Mouse (Mus musculus) left cerebral cortex, postnatal 10 days (tissue): ENCODE measurements at regions not wholly inside any gene's neighbourhood (a gene's known extent, or its start where the extent isn't known, plus 50 kb on each side); places are given as distances from the start of the nearest gene placed in this dataset.

Experiments used
- DNase-seq, 2 experiments: peaks; one replicate each; pipeline ENCODE4 v3.0.0; 2021 to 2022; ENCODE audit warnings: low spot score in 2 of 2, mixed read lengths in 1 of 2; ENCODE audit errors: extremely low spot score in 1 of 2
- intact Hi-C: fragments of 180-260 bp; cut with DNase I; formaldehyde crosslinking; loops from one replicate; pipeline ENCODE4 v1.15.1; 2025

GRCm38 (mm10) chr11:44012314-44012713 is 111.3 kb upstream of the Adra1b start:
- intact Hi-C loops, result no loop called here
- DNase-seq, result no peak

DNA sequence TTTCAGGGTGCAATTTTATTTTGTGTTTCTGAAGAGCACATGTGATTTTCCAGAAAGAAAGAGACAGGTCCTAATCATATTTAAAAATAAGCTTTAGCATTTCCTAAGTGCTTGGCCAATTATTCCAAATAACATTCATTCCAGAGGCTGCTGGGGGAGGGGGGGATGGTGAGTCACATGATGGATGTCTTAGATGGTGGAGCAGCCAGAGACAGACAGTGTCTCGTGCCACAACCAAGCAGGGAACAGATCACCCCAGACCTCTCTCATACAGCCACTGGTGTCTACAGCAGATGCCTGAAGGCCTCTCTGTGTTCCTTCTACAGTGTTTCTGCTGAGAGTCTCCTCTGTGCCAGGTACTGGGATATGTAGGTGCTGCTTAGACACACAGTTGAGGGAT is 112.8 kb upstream of the Adra1b start:
- intact Hi-C loops, result no loop called here
- DNase-seq, result no peak

DNA sequence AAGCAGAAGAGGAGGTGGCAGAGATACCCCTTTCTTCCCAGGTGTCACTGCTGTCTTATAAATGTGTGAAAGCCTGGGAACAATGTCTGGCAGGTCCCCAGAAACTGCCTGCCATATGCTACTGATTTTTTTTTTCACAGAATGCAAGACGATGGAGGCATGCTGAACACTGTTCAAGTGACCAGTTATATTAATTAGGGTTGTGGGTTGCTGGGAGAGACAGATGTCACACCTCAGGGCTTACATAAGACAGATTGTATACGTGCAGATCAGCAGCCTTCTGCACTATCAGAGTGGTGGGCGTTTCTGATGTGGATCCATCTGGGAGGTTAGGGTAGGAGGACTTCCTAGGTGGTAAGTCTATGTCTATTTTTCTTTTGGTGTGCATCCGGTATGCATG is 120.6 kb upstream of the Adra1b start:
- intact Hi-C loops, result no loop called here
- no peak for DNase-seq

GRCm38 (mm10) chr11:44027046-44027445 is 126.0 kb upstream of the Adra1b start:
- DNase-seq, result no peak
- intact Hi-C loops, result no loop called here

DNA sequence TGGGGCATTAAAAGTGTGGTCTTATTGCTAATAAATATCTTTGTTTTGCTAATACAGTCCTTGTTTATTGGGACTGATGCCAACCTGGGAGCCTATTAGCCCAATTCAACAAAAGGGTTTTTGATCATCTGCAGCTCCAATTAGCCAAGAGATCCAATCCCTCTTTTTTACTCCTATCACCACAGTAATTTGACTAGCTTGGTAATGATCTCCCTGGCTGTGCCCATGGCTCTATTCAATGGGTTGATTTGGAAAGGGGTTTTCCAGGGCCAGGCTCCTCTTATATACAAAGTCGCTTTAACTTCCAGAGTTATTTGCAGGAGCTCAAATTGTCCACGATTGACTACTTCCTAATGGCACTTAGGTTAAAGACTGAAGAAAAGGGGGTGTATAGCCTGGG is 145.1 kb upstream of the Adra1b start:
- DNase-seq, result no peak
- intact Hi-C loops, result no loop called here

- intact Hi-C loops, result no loop called here
- DNase-seq, result no peak
These were observed 148.4 kb upstream of the Adra1b start for GRCm38 (mm10) chr11:44049253-44049976.

DNA sequence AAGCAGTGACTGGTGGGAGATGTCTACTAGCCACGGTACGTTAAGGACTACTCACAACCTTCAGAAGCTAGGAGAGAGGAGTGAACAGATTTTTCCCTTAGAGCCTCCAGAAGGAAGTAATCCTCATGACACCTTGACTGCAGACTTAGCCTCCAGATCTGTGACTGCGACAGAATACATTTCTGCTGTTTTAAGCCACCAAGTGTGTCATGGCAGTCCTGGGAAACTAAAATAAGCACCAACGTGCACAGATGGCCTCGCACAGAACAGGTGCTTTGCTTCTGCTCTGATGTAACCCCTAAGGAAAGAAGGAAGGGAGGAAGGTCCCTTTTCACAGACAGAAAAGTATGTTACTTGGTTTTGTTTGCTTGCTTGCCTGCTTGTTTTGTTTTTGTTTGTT is 151.5 kb upstream of the Adra1b start:
- peak in 1 of 2 experiments; percentile 12 for DNase-seq
- intact Hi-C loops, result no loop called here

DNA sequence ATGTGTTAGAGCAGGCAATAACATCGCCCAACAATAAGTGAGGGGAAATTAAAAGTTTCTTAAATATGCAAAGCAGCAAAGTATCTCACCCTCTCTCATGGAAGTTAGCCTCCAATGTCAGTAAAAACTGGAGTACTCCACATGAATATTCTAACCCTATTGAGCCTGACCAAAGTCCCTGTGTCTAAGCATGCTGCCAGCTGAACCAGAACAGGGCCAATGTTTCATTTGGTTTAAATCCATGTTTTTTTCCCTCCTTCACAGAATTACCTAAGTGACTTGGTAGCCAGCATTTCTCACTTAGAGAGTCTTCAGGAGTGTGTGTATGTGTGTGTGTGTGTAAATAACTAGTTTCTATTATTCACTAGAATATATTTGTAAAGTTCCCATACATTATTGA is 161.4 kb upstream of the Adra1b start:
- no peak for DNase-seq
- intact Hi-C loops, result no loop called here

GRCm38 (mm10) chr11:44066176-44066575 is 165.2 kb upstream of the Adra1b start:
- intact Hi-C loops, result no loop called here
- peak in 1 of 2 experiments; percentile 18 for DNase-seq

- DNase-seq, result peak in 1 of 2 experiments; percentile 4
- intact Hi-C loops, result no loop called here
These were observed 182.7 kb upstream of the Adra1b start for GRCm38 (mm10) chr11:44083716-44084115.

DNA sequence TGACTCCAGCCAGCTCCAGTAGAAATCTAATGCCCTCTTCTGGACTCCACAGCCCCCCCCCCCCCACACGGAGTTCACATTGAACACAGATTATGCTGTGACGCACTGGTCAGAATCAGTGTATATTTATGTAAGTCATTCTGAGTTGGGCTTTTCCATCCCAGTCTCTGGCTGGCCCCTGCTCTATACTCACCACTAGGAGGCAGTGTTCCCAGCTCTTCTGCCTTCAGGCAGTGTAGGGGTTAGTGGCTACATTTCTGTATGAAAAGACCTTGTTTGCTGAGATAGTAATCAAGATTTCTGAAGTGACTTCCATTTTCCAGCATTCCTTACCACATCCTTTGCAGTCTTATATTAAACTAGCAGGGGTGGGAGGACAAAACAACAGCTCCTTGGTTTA is 185.9 kb upstream of the Adra1b start:
- intact Hi-C loops, result no loop called here
- no peak for DNase-seq

- intact Hi-C loops, result no loop called here
- DNase-seq, result no peak
These were observed 188.5 kb upstream of the Adra1b start for GRCm38 (mm10) chr11:44089514-44089913.

DNA sequence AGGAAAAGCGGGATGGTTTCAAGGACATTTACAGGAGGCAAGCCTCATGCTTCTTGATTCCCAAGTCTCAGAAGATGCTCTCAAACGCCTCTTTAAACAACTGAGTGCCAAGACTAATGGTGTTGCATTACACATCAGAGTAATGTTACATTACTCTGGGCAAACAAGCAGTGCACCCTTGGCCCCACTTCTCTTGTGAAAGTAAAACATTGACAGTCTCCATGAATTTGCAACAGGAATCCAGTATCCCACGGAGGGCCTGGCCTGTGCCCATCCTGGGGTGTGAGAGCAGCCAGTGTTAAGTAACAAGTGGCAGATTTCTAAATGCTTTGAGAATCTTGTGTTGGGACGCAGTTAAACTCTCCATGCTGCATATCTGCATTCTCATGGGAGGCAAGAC is 194.3 kb upstream of the Adra1b start:
- intact Hi-C loops, result no loop called here

GRCm38 (mm10) chr11:44103188-44103840 is 202.3 kb upstream of the Adra1b start:
- intact Hi-C loops, result no loop called here
- DNase-seq, result no peak

More for the DNA sequence above, 194.3 kb upstream of the Adra1b start:
- DNase-seq, result no peak

GRCm38 (mm10) chr11:44103841-44104191 is 202.8 kb upstream of the Adra1b start:
- intact Hi-C loops, result no loop called here

GRCm38 (mm10) chr11:44106231-44106630 is 205.2 kb upstream of the Adra1b start:
- DNase-seq, result no peak
- intact Hi-C loops, result no loop called here

More at GRCm38 (mm10) chr11:44103841-44104191, 202.8 kb upstream of the Adra1b start:
- DNase-seq, result no peak

DNA sequence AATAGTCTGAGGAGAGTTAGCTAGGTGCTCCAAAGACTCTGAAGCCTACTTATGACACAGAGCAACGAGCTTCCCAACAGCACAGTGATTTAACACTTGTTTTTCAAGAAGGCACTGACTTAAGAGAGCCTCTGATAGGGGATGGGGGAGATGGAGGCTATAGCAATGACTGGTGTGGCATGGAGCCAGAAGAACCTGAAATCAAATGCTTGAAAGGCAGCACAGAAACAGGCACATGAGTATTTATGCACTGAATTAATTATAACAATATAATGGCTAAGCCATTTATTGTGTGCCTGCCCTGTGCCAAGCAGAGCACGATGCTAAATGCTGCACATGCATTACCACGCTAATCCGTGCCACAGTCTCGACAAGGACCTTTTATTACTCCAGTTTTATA is 210.5 kb upstream of the Adra1b start:
- intact Hi-C loops, result no loop called here
- no peak for DNase-seq

GRCm38 (mm10) chr11:44127088-44127487 is 226.1 kb upstream of the Adra1b start:
- DNase-seq, result peak in 1 of 2 experiments; percentile 15

GRCm38 (mm10) chr11:44128481-44128880 is 227.5 kb upstream of the Adra1b start:
- intact Hi-C loops, result no loop called here

More at GRCm38 (mm10) chr11:44127088-44127487, 226.1 kb upstream of the Adra1b start:
- intact Hi-C loops, result no loop called here

GRCm38 (mm10) chr11:44133244-44133643 is 232.2 kb upstream of the Adra1b start:
- intact Hi-C loops, result no loop called here
- DNase-seq, result no peak

More at GRCm38 (mm10) chr11:44128481-44128880, 227.5 kb upstream of the Adra1b start:
- DNase-seq, result peak in 1 of 2 experiments; percentile 20
